Mouse (Mus musculus) adrenal gland, postnatal 4 days (tissue): ENCODE data around the gene Mlec. TPM values are rescaled to one million over a fixed set of nuclear protein-coding genes. Genes with fewer than 3 reads are reported as not detected.
"Not testable (repeated sequence)": the region's sequence is repeated elsewhere in the genome, so short reads cannot be mapped to it uniquely, and the experiment has no call there.

Experiments used
- DNase-seq, 2 experiments: peaks; one replicate each; pipeline ENCODE4 v3.0.0; 2021 to 2022; ENCODE audit warnings: low spot score in 2 of 2, mixed read lengths in 2 of 2
- total RNA-seq, 2 experiments: library from RNA; stranded (reverse); gene quantifications; 2 replicates each; pipeline ENCODE4 v1.2.3; 2021

The Mlec gene
- total RNA-seq, 2 experiments from 2014 or later: 208 to 242 TPM

DNA sequence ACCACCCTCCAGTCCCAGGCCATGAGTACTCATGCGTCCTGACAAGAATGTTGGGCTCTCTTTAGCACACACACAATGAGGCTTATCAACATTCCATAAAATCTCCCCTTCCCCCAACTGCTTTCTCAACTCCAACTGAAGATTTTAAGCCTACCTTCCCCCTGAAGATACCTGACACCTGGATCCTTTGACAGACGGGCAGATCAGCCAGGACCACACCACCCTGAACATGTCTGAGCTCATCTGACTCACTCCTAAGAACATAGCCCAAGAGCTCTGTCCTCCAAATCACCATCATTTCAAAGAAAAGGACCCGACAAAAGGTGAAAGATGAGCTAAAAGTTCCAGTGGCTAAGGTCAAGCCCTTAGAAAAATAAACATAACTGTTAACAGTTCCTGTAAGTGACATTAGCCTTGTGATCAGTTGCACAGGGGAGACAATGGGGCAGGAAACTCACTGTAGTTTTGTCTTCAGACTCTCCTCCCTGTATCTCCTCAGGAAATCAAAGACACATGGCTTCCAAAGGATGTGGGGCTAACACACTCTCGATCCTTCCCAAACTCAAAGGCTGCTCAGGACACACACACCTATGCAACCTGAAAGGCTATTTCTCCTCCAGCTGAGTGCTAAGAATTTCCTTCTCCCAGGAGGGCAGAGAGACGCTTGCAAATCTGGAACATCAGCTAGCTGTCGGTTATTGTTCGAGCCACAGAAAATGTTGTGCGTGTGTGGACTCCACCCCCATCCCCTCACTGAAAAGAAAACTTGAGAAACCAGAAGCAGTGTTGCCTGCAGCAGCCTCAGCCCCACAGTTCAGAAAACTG, 5.6 kb downstream of the Mlec start:
- DNase-seq: no peak

DNA sequence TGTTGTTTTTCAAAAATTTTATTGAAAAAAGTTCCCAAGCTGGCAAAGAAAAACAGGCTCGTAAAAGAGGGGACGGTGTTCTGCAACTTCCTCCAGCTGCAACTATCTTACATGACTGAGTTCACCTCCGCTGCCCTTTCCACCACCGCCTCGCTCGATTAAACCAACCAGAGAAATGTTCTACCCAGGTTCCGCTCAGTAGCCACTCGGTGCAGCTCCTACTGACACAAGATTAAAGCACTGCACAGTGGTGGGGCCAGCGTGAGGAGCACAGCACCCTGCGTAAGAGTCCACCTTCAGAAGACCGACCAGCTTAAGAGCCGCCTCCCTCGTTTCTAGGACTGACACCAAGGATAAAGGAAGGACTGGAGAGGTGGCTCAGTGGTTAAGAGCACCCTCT, 6.5 kb downstream of the Mlec start:
- no peak for DNase-seq

DNA sequence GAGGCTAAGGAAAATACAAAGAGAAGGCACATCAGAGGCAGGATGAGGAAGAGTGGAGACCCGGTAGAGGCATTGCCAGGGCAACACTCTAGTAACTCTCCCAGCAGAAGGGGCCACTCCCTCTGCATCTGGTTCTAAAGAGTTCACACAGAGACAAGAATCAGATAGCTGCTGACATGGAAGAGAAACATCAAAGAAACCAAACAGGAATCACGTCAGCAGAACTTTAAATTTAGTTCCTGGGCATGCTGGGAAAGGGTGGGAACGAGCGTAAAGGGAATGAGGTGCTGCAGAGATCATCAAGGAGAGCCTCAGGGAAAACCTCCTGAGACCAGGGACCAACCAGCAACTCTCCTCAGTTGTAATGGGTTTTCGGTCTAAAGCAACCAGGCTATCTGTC, 7.0 kb downstream of the Mlec start:
- no peak for DNase-seq

DNA sequence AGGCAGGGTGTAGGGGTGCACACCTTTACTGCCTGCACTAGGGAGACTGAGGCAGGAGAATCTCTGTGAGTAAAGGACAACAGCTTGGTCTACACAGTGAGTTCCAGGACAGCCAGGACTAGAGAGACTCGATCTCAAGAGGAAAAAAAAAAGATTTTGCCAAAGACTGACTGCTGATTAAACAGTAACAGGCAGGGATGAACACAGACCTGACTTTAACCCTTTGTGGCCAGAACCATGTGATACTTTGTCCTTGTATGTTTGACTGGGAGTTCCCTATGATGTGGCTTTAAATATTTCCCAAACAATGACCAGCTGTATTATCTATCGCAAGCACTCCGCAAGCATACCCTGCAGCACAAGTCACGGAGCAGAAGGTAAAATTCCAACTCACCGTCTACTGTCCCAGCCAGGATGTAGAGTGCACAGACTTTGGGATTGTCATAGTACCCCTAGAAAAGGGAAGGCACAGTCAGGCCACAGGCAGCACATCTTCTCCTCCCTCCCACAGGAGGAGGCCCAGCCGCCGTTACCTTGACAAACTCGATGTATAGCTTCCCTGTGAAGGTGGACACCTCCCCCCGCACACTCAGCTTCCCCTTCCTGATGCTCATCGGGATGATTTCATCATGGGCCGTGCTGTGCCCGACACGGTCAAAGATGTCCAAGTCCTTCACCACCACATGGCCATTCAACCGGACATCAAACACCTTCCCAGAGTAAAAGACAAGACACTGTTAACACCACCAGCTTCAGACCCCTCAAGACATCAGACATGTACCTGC, 8.1 kb downstream of the Mlec start:
- DNase-seq: no peak

DNA sequence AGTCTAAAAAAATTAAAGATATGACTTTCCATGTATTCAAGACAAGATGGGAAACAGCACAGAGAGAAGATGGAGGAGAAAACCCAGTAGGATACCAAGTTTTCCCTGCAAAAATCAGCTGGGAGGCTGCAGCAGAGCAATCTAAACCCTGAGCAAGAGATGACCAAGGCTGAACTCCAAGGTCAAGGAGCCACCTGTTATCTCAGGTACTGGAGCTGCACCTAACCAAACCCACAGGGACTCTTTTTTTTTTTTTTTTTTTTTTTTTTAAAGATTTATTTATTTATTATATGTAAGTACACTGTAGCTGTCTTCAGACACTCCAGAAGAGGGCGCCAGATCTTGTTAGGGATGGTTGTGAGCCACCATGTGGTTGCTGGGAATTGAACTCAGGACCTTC, 9.1 kb downstream of the Mlec start:
- not testable (repeated sequence) for DNase-seq

DNA sequence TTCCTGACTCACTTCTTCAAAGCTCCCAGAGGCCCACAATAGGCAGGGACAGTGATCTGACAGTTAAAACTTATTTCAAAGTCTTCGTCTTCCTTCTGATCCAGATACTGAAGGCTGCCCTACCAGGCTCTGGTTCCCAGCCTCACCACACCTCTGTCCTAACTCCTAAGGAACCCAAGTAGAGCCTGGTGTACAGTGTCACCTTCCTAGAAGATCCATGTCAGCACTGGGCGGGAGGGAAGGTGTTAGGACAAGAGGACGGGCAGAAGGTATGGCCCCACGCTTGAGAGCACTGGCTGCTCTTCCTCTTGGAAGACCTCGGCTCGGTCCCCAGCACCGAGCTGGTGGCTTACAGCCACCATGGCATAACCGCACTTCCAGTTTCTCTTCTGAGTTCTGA, 9.6 kb downstream of the Mlec start:
- DNase-seq: no peak

DNA sequence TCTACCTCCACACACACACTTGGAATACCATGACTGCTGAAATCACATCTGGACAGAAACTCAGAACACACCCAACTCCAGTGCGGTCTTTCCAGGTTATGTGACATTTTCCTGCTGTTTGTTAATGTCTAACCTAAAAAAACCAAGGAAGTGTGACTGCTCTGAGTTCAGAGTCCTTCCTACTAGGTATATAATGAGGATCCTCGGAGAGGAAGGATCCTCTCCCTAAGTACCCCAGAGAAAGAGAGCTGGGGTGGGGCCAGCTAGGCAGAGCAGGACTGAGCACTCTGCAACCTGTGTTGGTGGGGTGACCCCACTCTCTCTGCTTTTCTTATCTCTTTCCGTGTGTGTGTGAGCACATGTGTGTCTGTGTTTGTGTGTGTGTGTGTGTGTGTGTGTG, 10.6 kb downstream of the Mlec start:
- no peak for DNase-seq

DNA sequence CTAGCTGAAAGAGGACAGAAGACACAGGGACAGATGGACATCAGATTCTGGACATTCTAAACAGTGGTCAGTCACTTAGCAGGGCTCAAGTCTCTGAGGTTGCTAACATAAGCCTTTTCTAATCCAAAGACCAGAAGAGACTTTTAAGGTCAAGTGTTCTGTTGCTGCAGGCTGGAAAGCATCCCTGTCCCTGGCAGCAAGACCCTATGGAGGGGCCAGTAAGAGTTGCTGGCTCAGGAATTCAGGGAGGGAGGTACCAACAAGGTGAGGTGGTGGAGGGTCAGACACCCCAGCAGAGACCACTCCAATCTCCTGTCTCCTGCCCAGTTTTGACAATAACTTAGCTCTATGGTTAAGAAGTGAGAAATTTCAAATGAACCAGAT, 11.2 kb downstream of the Mlec start:
- DNase-seq: no peak

DNA sequence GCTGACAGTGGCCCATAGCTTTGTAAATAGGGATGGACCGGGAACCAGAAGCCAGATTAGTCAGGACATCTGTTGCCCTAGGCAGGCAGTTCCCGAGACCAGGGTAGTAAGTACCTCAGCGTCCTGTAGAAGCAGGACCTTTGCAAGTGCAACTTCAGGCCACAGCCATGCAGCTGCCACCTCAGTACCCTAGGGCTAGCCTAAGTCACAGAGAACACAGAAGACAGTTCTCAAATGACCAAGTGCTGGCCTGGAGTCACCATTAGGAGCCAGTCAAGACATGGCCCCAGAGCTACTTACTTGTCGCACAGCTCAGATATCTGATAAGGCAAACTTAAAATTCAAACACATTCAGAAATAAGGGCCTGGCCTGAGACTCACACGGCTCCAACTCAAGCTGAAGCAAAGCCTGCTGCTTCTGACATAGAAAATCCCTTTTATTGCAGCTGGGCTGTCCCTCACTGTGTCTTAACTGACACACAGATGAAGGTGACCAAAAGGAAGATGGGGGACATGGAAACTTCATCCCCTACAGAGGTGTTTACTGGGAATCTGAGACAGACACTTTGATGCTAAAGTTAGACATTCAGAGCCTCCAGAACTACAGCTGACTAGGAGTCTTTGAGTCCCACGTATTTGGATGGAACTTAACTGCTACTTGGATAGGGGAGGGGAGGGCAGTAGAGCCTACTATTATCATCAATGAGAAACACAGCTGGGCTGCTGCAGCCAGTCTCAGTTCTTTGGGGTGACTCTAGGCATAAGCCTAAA, 11.8 kb downstream of the Mlec start:
- no peak for DNase-seq

DNA sequence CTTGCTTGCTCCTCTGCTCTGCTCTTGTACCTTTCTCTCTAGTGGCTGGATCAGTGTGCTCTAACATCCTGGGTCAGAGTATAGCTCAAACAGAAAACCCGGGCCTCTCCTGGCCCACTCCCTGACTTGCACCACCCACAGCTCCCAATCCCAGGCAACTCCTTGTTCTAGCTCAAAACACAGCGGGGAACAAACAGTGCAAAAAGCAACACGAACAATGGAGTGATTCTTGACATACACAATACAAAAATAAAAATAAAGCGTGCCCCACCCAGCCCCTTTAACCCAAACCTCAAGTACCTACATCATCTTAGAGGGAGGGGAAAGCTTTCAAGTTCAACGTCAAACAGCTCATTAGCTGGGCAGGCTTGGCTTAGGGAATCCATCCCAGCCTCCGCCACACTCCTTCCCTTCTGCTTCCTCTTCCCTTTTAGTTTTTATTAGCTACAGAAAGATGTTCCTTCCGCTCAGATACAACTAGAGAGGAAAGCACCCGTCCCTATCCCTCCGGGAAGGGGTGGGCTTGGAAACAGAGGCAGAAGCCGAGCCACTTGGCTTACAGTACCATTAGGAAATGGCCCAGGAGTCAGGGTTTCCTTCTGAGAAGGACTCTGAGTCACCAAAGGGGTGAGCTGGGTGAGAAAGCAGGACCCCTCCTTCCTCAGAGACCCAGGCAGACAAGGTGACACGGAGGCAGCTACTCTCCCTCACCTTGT, 12.6 kb downstream of the Mlec start:
- no peak for DNase-seq

DNA sequence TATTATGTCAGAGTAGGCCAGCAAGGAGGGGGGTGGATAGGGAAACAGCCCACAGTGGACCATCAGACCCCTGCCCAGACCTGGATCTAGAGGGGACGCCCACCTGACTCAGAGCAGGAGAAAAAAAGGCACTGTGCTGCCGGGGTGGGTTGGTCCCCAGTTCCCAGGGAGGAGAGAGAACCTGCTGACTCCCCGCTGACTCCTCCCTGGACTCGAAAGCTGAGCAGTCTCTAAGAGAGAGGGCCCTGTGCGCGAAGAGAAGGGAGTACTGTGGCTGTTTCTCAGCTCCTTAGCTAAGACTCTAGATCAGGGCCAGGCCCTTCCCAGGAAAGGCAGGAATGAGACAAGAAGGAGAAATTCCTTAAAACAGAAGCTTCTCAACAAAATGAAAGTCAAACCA, 13.5 kb downstream of the Mlec start:
- no peak for DNase-seq

DNA sequence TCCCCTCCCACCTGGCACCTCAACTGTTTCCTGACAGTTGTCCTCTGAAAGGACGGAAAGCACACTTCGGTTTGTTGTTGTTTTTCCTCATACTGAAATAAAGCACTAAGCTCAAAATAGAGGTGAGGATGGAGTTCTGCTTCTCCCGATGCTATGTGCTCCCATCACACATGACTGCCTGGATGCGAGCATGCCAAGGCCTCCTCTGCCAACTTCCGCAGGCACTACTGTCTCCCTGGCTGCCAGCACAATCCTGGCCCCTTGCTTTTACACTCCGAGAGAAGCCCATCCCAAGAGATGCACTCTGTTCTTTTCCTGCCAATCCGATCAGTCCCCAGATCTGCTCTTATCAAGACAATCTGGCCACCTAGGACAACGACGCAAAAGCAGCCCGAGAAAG, 14.4 kb downstream of the Mlec start:
- no peak for DNase-seq

DNA sequence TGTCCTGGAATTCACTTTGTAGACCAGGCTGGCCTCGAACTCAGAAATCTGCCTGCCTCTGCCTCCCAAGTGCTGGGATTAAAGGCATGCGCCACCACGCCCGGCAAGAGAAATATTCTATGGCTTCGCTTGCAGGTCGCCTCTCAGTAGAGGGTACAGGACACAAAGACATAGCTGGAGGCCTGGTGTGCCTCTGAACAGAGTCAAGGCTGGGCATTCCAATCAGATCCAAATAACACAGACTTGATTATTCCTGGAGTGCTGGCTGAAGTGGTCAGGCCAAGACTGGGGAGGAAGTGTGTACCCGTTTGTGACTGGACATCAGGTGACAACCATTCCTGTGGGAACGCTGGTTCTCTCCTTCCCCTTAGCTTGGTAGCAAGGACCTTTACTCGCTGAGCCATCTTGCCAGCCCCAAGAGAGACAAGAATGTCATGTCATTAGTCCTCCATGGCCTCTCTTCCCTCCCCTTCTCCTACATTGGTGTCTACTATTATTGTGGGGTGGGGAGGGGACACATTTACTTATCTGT, 15.7 kb downstream of the Mlec start:
- DNase-seq: no peak

DNA sequence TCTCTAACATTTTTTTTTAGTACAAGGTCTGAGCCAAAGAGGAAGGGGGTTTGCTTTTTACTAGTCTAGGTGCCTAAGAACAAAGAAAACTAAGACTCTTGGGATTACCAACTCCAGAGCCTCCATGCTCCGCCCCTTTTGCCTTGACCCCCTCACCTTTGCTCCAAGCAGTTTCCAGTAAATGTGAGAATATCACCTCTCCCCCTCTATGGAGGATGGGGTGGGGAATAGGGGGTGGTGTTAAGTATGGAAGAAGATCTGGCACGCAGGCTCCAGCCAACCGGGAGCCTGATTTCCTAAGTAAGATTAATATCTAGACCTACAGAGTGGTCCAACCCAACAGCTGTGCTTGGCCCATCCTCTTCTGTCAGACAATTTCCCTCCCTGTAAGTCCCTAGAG, 17.3 kb downstream of the Mlec start:
- DNase-seq: no peak

DNA sequence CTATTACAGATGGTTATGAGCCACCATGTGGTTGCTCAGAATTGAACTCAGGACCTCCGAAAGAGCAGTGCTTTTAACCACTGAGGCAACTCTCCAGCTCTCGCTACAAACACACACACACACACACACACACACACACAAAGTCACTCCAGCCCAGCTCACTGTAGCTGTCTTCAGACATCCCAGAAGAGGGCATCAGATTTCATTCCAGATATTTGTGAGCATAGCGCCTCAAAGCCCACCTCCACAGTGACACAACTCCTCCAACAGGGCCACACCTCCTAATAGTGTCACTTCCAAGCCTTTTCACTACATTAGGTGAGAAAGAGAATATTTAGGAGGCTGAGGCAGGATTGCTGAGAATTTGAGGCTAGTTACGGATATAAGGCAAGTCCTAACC, 18.9 kb downstream of the Mlec start:
- no peak for DNase-seq

DNA sequence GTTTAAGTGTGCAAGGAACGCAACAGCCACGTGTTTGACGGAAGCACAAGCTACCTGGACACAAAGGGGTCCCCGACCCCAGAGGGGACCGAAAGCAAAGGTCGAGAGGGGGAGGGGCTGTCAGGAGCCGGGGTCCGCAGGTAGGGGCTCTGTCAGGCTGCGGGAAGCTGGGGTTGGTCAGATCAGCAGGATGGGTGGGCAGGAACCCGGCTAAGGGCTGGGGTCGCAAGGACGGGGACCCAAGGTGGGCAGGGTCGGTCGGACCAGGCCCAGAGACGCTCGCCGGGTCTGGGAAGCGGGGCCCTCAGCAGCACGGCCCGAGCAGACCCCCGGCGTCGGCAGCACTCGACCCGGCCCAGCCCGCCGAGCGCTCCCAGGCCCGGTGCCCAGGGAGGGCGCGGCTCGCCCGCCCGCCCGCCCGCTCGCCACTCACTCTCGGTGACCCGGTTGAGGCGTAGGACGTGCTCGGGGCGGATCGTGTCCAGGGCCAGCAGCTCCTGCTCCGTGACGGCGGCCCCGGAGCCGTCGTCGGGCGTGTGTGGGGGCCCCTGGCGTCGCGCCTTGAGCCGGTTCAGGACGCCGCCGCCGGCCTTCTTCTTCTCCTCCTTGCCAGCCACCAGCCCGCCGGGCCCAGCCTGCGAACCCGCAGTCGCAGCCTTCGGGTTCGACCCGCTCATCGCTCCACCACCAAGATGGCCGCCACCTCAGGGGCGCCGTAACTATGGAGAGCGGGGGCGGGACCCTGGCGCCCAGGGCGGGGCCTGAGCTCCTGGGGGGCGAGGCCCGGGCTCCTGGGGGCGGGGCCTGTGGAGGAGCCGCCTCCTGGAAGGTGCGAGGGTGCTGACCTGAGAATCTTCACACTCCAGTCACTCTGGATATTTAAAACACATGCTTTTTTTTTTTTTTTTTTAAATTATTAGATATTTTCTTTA, 23.5 kb downstream of the Mlec start, which contains the start of gene Unc119b:
Gene Unc119b, minus strand, starts transcription at position 742 of the 932 bp plus-strand sequence.
- DNase-seq: peak; percentile 80 to 85

DNA sequence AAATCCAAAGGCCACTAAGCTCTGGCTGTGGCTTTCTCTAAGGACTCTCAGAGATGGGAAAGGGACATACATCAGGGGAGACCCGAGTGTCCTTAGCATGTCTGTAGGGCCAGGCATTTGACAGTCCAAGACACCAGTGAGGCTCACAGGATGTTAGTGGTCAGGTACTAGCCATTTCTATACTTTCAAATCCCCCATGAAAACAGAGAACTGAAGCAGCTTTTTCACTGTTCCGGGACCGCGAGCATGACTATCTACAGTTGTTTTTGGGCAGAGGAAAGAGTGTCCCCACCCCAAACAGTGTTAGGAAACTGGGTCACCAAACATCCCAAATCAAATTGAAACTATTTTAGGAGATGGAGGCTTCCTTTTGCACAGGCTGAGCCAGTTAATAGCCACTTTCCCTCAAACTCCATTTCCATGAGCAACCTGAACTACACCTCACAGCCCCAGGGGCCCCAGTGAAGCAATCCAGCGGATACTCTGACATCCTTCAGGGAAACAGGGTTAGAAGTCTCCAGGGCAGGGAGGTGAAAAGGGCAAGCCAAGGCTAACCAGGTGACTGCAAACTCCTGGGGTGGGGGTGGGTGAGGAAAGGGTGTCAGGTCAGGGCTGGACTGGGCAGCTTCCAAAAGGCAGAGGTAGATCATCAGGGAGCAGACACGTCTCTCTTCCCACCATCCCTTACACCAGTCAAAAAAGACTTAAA, 24.5 kb downstream of the Mlec start:
- DNase-seq: no peak

DNA sequence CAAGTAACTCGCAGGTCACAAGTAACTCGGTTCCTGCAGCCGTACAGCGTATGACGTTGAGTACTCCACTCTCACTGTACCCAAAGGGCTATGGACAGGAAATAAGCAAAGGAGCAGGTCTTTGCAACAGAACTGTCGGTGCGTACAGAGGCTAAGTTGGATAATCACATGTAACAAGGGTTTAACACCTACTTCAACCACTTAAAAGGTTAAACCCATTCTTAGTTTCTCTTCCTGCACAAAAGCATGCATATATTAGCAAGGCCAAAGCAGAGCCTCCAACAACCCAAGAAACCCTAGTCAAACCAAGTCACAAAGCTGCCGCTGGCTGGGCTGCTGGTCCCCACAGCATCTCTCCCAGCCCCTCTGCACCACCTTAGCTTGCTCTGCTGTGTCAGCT, 25.5 kb downstream of the Mlec start:
- DNase-seq: no peak

DNA sequence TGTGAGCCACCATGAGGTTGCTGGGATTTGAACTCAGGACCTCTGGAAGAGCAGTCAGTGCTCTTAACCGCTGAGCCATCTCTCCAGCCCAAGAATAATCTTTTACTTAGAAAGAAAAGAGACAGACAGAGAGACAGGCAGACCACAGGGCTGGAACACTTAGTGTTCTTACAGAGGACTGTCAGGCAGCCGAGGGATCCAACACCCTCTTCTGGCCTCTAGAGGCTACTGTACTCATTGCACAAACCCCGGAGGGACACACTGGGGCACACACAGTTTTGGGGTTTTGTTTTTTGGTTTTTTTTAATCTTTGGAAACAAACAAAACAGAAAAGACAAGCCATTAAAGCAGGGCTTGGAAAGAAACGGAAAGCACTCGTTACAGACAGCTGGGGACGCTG, 28.7 kb downstream of the Mlec start:
- no peak for DNase-seq
